Comparison of ENCODE assay signal across 24 mouse cellular contexts in genomic region chr12:104794957-104795356, GRCm38 (mm10). TPM values are rescaled to one million over a fixed set of nuclear protein-coding genes. Genes with fewer than 3 reads are reported as not detected.
A peak's percentile ranks its signal among the peaks of the same experiment; 100 is the strongest.
DNase-seq lines count a peak whose midpoint lies in the region; ATAC-seq and TF ChIP-seq lines count a peak whose summit lies in the region.
"Had no signal": no experiment of that assay in that cellular context is flagged by ENCODE, and none has a peak within 500 bp of the region (broad histone marks: within the 10 kb centered on the region; RNA-seq: fewer than 3 reads in every experiment).

No protein-coding gene starts in this region.

- no peak overlapping the region for H3K4me3 ChIP-seq in forebrain, embryonic 11.5 days (ENCODE audit: low read depth, low read length)
- H3K4me3 ChIP-seq in forebrain, embryonic 14.5 days (ENCODE audit: low read depth, low read length), result no peak overlapping the region
- H3K4me3 ChIP-seq in left cerebral cortex, adult 2 months, result no peak overlapping the region
- H3K4me3 ChIP-seq: hindbrain, embryonic 13.5 days; limb, embryonic 10.5 days; liver, embryonic 15.5 days; lung, embryonic 15.5 days; midbrain, embryonic 15.5 days; myocyte; neural tube, embryonic 13.5 days had no signal

- 0 out of 2 replicates have a peak, but pooled peaks have one; percentile 10 for ATAC-seq in forebrain, embryonic 11.5 days (replicated peaks; ENCODE audit: low FRiP score)
- ATAC-seq in forebrain, embryonic 14.5 days, result no peak
- ATAC-seq: forebrain, embryonic 16.5 days; midbrain, embryonic 15.5 days had no signal

- no peak for TF ChIP-seq CTCF in left cerebral cortex, adult 2 months (IDR thresholded peaks at IDR 0.05)

- DNase-seq in forebrain, embryonic 11.5 days (ENCODE audit: low spot score), result no peak
- DNase-seq in forebrain, embryonic 14.5 days (ENCODE audit: low spot score), result no peak
- DNase-seq in left cerebral cortex, adult 2 months (ENCODE audit: extremely low spot score in 1 of 2, low spot score in 2 of 2), result no peak
- no peak for DNase-seq in left cerebral cortex, postnatal 14 days (ENCODE audit: low spot score in 2 of 2)
- DNase-seq in ES-CJ7 (ENCODE audit: low read depth, low spot score), result peak; percentile 74
- peak; percentile 5 for DNase-seq in splenic B cell, adult 2 months (ENCODE audit: low read depth, low spot score)
- no peak for DNase-seq in embryo, embryonic 9.5 days (ENCODE audit: extremely low spot score)
- DNase-seq: adrenal gland, postnatal 36 days; cerebellum, adult 11-12 months; cerebellum, postnatal 14 days; heart, postnatal 36 days; kidney, adult 11 months; kidney, postnatal 36 days; layer of hippocampus, adult 9-11 months; liver; lung, postnatal 4 days had no signal

- H3K9ac ChIP-seq in forebrain, embryonic 11.5 days (ENCODE audit: low read length), result no peak overlapping the region
- H3K9ac ChIP-seq in forebrain, embryonic 14.5 days (ENCODE audit: low read length), result no peak overlapping the region
- H3K9ac ChIP-seq: hindbrain, embryonic 13.5 days; liver, embryonic 15.5 days; lung, embryonic 15.5 days; midbrain, embryonic 15.5 days; neural tube, embryonic 13.5 days had no signal

- no peak overlapping the region for H3K4me2 ChIP-seq in forebrain, embryonic 11.5 days (ENCODE audit: low read depth, low read length, severe bottlenecking)
- no peak overlapping the region for H3K4me2 ChIP-seq in forebrain, embryonic 14.5 days (ENCODE audit: low read length)
- H3K4me2 ChIP-seq: hindbrain, embryonic 13.5 days; liver, embryonic 15.5 days; lung, embryonic 15.5 days; midbrain, embryonic 15.5 days; neural tube, embryonic 13.5 days had no signal

- no peak overlapping the region for H3K27ac ChIP-seq in forebrain, embryonic 11.5 days (ENCODE audit: low read depth, low read length)
- H3K27ac ChIP-seq in forebrain, embryonic 14.5 days (ENCODE audit: low read depth, low read length), result no peak overlapping the region
- H3K27ac ChIP-seq in left cerebral cortex, adult 2 months, result peak overlapping the region; percentile 17; the same call in 1 of the 2 replicates
- H3K27ac ChIP-seq: hindbrain, embryonic 13.5 days; limb, embryonic 10.5 days; liver, embryonic 15.5 days; lung, embryonic 15.5 days; midbrain, embryonic 15.5 days; neural tube, embryonic 13.5 days had no signal

- WGBS in forebrain, embryonic 11.5 days, result 35% methylated on average over 5 of the region's 5 CpGs
- WGBS in forebrain, embryonic 14.5 days, result 25% methylated on average over 5 of the region's 5 CpGs

- H3K4me1 ChIP-seq in forebrain, embryonic 11.5 days (replicated peaks; ENCODE audit: control insufficient read depth, insufficient read depth, low read length), result 0 out of 2 replicates have a peak, but pooled peaks cover 3% of the 10 kb centered on the region
- H3K4me1 ChIP-seq in forebrain, embryonic 14.5 days (ENCODE audit: control insufficient read depth, insufficient read depth, low read length), result no peaks in the 10 kb centered on the region
- H3K4me1 ChIP-seq: liver, embryonic 15.5 days; lung, embryonic 15.5 days; midbrain, embryonic 15.5 days; neural tube, embryonic 13.5 days had no signal

- no peaks in the 10 kb centered on the region for H3K27me3 ChIP-seq in forebrain, embryonic 11.5 days (ENCODE audit: control insufficient read depth, insufficient read depth, low read length)
- no peaks in the 10 kb centered on the region for H3K27me3 ChIP-seq in forebrain, embryonic 14.5 days (replicated peaks; ENCODE audit: control insufficient read depth, insufficient read depth, low read length)
- H3K27me3 ChIP-seq in splenic B cell, adult 2 months (ENCODE audit: control insufficient read depth, insufficient read depth, low read length, poor library complexity, severe bottlenecking), result no peaks in the 10 kb centered on the region
- H3K27me3 ChIP-seq: liver, embryonic 15.5 days; lung, embryonic 15.5 days; midbrain, embryonic 15.5 days; neural tube, embryonic 13.5 days had no signal

- intact Hi-C loops in left cerebral cortex, adult 2 months (cut with DNase I), result no loop called here
- intact Hi-C loops in left cerebral cortex, postnatal 14 days (cut with DNase I), result no loop called here

- peaks cover 2% of the 10 kb centered on the region; the same call in 1 of the 2 replicates for H3K9me3 ChIP-seq in forebrain, embryonic 11.5 days (ENCODE audit: control insufficient read depth, low read length)
- no peaks in the 10 kb centered on the region; the same call in 1 of the 2 replicates for H3K9me3 ChIP-seq in forebrain, embryonic 14.5 days (replicated peaks; ENCODE audit: control insufficient read depth, low read length)
- H3K9me3 ChIP-seq: limb, embryonic 10.5 days had no signal

- peaks cover 3% of the 10 kb centered on the region; the same call in 1 of the 2 replicates for H3K36me3 ChIP-seq in forebrain, embryonic 11.5 days (ENCODE audit: control insufficient read depth, insufficient read depth, low read length)
- H3K36me3 ChIP-seq in forebrain, embryonic 14.5 days (ENCODE audit: control insufficient read depth, insufficient read depth, low read length), result no peaks in the 10 kb centered on the region
- no peaks in the 10 kb centered on the region for H3K36me3 ChIP-seq in splenic B cell, adult 2 months (ENCODE audit: control insufficient read depth, insufficient read depth, low read length, poor library complexity, severe bottlenecking)
- H3K36me3 ChIP-seq: midbrain, embryonic 15.5 days had no signal

RNA-seq across cellular contexts. Expression of gene Dicer1, which starts 43.2 kb away (rescaled TPM):
- polyA plus RNA-seq in forebrain, embryonic 11.5 days (2014; fragmentation: Nextera tagmentation; extraction: Ambion mirVana), result 33.5 and 39.2 TPM in 2 replicates
- polyA plus RNA-seq in forebrain, embryonic 14.5 days (2014; fragmentation: Nextera tagmentation; extraction: Ambion mirVana), result 21.4 and 25.1 TPM in 2 replicates
- total RNA-seq in left cerebral cortex, adult 2 months (2021), result 10 to 100 TPM; 38.9 to 42.7 TPM
- total RNA-seq in left cerebral cortex, postnatal 14 days (2021), result 10 to 100 TPM; 52.3 to 54.4 TPM

Comparison
In these comparisons a context has a peak if more than half of its experiments do, and no peak if none do; other contexts are left out.
1. DNase-seq: peak in ES-CJ7 (single experiment) and splenic B cell, adult 2 months (single experiment); none in forebrain, embryonic 11.5 days (single experiment), forebrain, embryonic 14.5 days (single experiment), left cerebral cortex, adult 2 months (0 of 2), left cerebral cortex, postnatal 14 days (0 of 2) and embryo, embryonic 9.5 days (single experiment).